In genomic region chr12:98627392-98628259, GRCm38 (mm10) we compare ENCODE assay signal across 8 mouse cellular contexts. TPM values are rescaled to one million over a fixed set of nuclear protein-coding genes. Genes with fewer than 3 reads are reported as not detected.
DNase-seq lines count a peak whose midpoint lies in the region; ATAC-seq lines count a peak whose summit lies in the region.

TSS of gene Spata7 (plus strand) at chr12:98628157.

- H3K4me3 ChIP-seq in forebrain, embryonic 13.5 days: peak within 1 kb of the TSS; percentile 80
- peak within 1 kb of the TSS; percentile 72 for H3K4me3 ChIP-seq in liver, embryonic 15.5 days (replicated peaks)
- peak within 1 kb of the TSS; percentile 72 for H3K4me3 ChIP-seq in neural tube, embryonic 11.5 days (ENCODE audit: low read depth, low read length)
- peak within 1 kb of the TSS; percentile 92 for H3K4me3 ChIP-seq in stomach, embryonic 16.5 days (replicated peaks; ENCODE audit: low read length)

- DNase-seq in ES-CJ7 (ENCODE audit: low read depth, low spot score): peak; percentile 94
- DNase-seq in heart, postnatal 10 days: peak; percentile 84 to 87
- DNase-seq in kidney, postnatal 4 days: peak; percentile 91 to 95
- DNase-seq in neural tube, embryonic 11.5 days (ENCODE audit: low spot score): peak; percentile 90

- H3K27ac ChIP-seq in forebrain, embryonic 13.5 days: peak within 1 kb of the TSS; percentile 33
- H3K27ac ChIP-seq in liver, embryonic 15.5 days (replicated peaks): no peak within 1 kb of the TSS
- H3K27ac ChIP-seq in neural tube, embryonic 11.5 days (ENCODE audit: low read depth, low read length): peak within 1 kb of the TSS; percentile 60
- H3K27ac ChIP-seq in stomach, embryonic 16.5 days (ENCODE audit: low read length): no peak within 1 kb of the TSS

- intact Hi-C loops in heart, postnatal 10 days (cut with DNase I): no loop called here

- peak within 1 kb of the TSS; percentile 79 for H3K9ac ChIP-seq in forebrain, embryonic 13.5 days
- peak within 1 kb of the TSS; percentile 49 for H3K9ac ChIP-seq in liver, embryonic 15.5 days
- H3K9ac ChIP-seq in neural tube, embryonic 11.5 days (ENCODE audit: low read length): peak within 1 kb of the TSS; percentile 71
- H3K9ac ChIP-seq in stomach, embryonic 16.5 days (ENCODE audit: low read length): peak within 1 kb of the TSS; percentile 81

- H3K4me1 ChIP-seq in forebrain, embryonic 13.5 days: peaks cover 10% of the 10 kb centered on the region
- H3K4me1 ChIP-seq in liver, embryonic 15.5 days (replicated peaks): peaks cover 11% of the 10 kb centered on the region
- no peaks in the 10 kb centered on the region for H3K4me1 ChIP-seq in neural tube, embryonic 11.5 days (ENCODE audit: control insufficient read depth, insufficient read depth, low read length)
- H3K4me1 ChIP-seq in stomach, embryonic 16.5 days (ENCODE audit: control insufficient read depth, insufficient read depth, low read length): peaks cover 5% of the 10 kb centered on the region

- ATAC-seq in cerebellum, adult (ENCODE audit: insufficient number of reproducible peaks, low FRiP score, low TSS enrichment): peak; percentile 88
- peak; percentile 95 for ATAC-seq in forebrain, embryonic 13.5 days
- ATAC-seq in liver, embryonic 15.5 days (ENCODE audit: insufficient read depth): peak; percentile 91
- peak; percentile 94 for ATAC-seq in neural tube, embryonic 11.5 days (ENCODE audit: insufficient read depth, low FRiP score, low TSS enrichment)
- ATAC-seq in stomach, embryonic 16.5 days (ENCODE audit: insufficient read depth, low FRiP score): peak; percentile 94

- H3K36me3 ChIP-seq in forebrain, embryonic 13.5 days (ENCODE audit: poor library complexity, severe bottlenecking): 0 out of 2 replicates have a peak, but pooled peaks cover 4% of the 10 kb centered on the region
- no peaks in the 10 kb centered on the region for H3K36me3 ChIP-seq in liver, embryonic 15.5 days (replicated peaks)
- H3K36me3 ChIP-seq in neural tube, embryonic 11.5 days (ENCODE audit: control insufficient read depth, insufficient read depth, low read length): no peaks in the 10 kb centered on the region
- H3K36me3 ChIP-seq in stomach, embryonic 16.5 days (ENCODE audit: control insufficient read depth, insufficient read depth, low read length): no peaks in the 10 kb centered on the region

- H3K4me2 ChIP-seq in forebrain, embryonic 13.5 days: peak within 1 kb of the TSS; percentile 69
- H3K4me2 ChIP-seq in liver, embryonic 15.5 days: peak within 1 kb of the TSS; percentile 81
- peak within 1 kb of the TSS; percentile 62 for H3K4me2 ChIP-seq in neural tube, embryonic 11.5 days (ENCODE audit: low read depth)
- H3K4me2 ChIP-seq in stomach, embryonic 16.5 days (ENCODE audit: low read depth, low read length): peak within 1 kb of the TSS; percentile 78

- H3K27me3 ChIP-seq in forebrain, embryonic 13.5 days: no peaks in the 10 kb centered on the region
- no peaks in the 10 kb centered on the region for H3K27me3 ChIP-seq in liver, embryonic 15.5 days
- no peaks in the 10 kb centered on the region for H3K27me3 ChIP-seq in neural tube, embryonic 11.5 days (ENCODE audit: control insufficient read depth, insufficient read depth, low read length)
- no peaks in the 10 kb centered on the region for H3K27me3 ChIP-seq in stomach, embryonic 16.5 days (ENCODE audit: control insufficient read depth, insufficient read depth, low read length)

- peaks cover 6% of the 10 kb centered on the region; the same call in 1 of the 2 replicates for H3K9me3 ChIP-seq in forebrain, embryonic 13.5 days (replicated peaks)
- no peaks in the 10 kb centered on the region for H3K9me3 ChIP-seq in liver, embryonic 15.5 days (replicated peaks)
- no peaks in the 10 kb centered on the region for H3K9me3 ChIP-seq in neural tube, embryonic 11.5 days (ENCODE audit: control insufficient read depth, low read length)
- no peaks in the 10 kb centered on the region for H3K9me3 ChIP-seq in stomach, embryonic 16.5 days (replicated peaks; ENCODE audit: control insufficient read depth, low read length)

- 2% methylated on average over 32 of the region's 32 CpGs for WGBS in forebrain, embryonic 13.5 days
- 2% methylated on average over 32 of the region's 32 CpGs for WGBS in liver, embryonic 15.5 days (ENCODE audit: insufficient replicate concordance)
- 5% methylated on average over 32 of the region's 32 CpGs for WGBS in neural tube, embryonic 11.5 days
- WGBS in stomach, embryonic 16.5 days: 2% methylated on average over 32 of the region's 32 CpGs

RNA-seq across cellular contexts. Expression of gene Spata7, which starts in this region (rescaled TPM):
- polyA plus RNA-seq in forebrain, embryonic 13.5 days (2015; fragmentation: Nextera tagmentation; extraction: Ambion mirVana): 24.9 and 28.7 TPM in 2 replicates
- 1 to 10 TPM; 7.4 to 7.7 TPM for total RNA-seq in heart, postnatal 10 days (2021)
- polyA plus RNA-seq in liver, embryonic 15.5 days (2015; fragmentation: Nextera tagmentation; extraction: Ambion mirVana): 1.6 and 1.8 TPM in 2 replicates
- 19.5 and 24.1 TPM in 2 replicates for polyA plus RNA-seq in neural tube, embryonic 11.5 days (2014; fragmentation: Nextera tagmentation; extraction: Ambion mirVana)
- 10.2 and 10.5 TPM in 2 replicates for polyA plus RNA-seq in stomach, embryonic 16.5 days (2015; fragmentation: Nextera tagmentation; extraction: Ambion mirVana)

Comparison
In these comparisons a context has a peak if more than half of its experiments do, and no peak if none do; other contexts are left out.
1. H3K27ac ChIP-seq: peak in forebrain, embryonic 13.5 days (single experiment) and neural tube, embryonic 11.5 days (single experiment); none in liver, embryonic 15.5 days (single experiment) and stomach, embryonic 16.5 days (single experiment).
2. Peak in every context shown above with its lines, with median percentiles within 50 percentile points of each other: DNase-seq, ATAC-seq, H3K4me2 ChIP-seq, H3K4me3 ChIP-seq and H3K9ac ChIP-seq.